Comparison of ENCODE assay signal across 19 mouse cellular contexts in the genomic region with DNA sequence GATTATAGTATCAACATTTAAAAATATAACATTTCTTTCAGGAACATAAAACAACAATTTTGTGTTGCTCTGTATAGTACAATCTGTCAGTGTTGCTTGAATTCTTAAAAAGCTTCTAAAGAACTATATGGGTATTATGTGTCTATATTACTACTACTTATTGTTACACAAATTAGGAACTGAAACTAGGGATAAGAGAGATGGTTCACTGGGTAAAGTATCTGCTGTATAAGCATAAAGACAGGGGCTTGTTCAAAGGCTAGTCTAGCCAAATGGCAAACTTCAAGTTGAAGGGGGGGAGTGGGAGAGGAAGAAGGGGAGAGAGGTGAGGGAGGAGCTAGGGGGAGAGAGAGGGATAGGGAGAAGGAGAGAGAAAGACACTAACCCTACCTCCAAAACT.
"Had no signal": no experiment of that assay in that cellular context is flagged by ENCODE, and none has a peak within 500 bp of the region (broad histone marks: within the 10 kb centered on the region; RNA-seq: fewer than 3 reads in every experiment).

No protein-coding gene starts in this region.

- H3K4me2 ChIP-seq: lung, embryonic 14.5 days; midbrain, embryonic 11.5 days; midbrain, embryonic 13.5 days; midbrain, embryonic 15.5 days; neural tube, embryonic 12.5 days; stomach, embryonic 15.5 days had no signal

- ATAC-seq: midbrain, embryonic 13.5 days; midbrain, embryonic 15.5 days had no signal

- H3K36me3 ChIP-seq: midbrain, embryonic 15.5 days; neural tube, embryonic 12.5 days; stomach, embryonic 15.5 days had no signal

- H3K27me3 ChIP-seq: megakaryocyte, embryonic 14.5 days; midbrain, embryonic 13.5 days; midbrain, embryonic 15.5 days; neural tube, embryonic 12.5 days; stomach, embryonic 15.5 days had no signal

- H3K27ac ChIP-seq: midbrain, embryonic 13.5 days; midbrain, embryonic 15.5 days; neural tube, embryonic 12.5 days; stomach, embryonic 15.5 days; stomach, postnatal 0 days had no signal

- H3K9ac ChIP-seq: lung, embryonic 14.5 days; midbrain, embryonic 13.5 days; midbrain, embryonic 15.5 days; neural tube, embryonic 12.5 days; stomach, embryonic 15.5 days had no signal

- H3K4me1 ChIP-seq: midbrain, embryonic 13.5 days; midbrain, embryonic 15.5 days; neural tube, embryonic 12.5 days; stomach, embryonic 15.5 days had no signal

- H3K9me3 ChIP-seq: megakaryocyte, embryonic 14.5 days; midbrain, embryonic 13.5 days; midbrain, embryonic 15.5 days; neural tube, embryonic 12.5 days; stomach, embryonic 15.5 days had no signal

- DNase-seq: lung, adult 18-20 months; lung, embryonic 14.5 days; lung, postnatal 10 days; lung, postnatal 4 days; retina, postnatal 1 day; right cerebral cortex, adult 18-20 months; right cerebral cortex, postnatal 25 days; right cerebral cortex, postnatal 4 days; spleen, adult 18-20 months; thymus, adult 18-20 months; thymus, postnatal 14 days; thymus, postnatal 36 days had no signal

- H3K4me3 ChIP-seq: megakaryocyte, embryonic 14.5 days; midbrain, embryonic 13.5 days; midbrain, embryonic 15.5 days; neural tube, embryonic 12.5 days; stomach, embryonic 15.5 days had no signal
